Mouse (Mus musculus): ENCODE results near the gene Fam19a5.

DNA sequence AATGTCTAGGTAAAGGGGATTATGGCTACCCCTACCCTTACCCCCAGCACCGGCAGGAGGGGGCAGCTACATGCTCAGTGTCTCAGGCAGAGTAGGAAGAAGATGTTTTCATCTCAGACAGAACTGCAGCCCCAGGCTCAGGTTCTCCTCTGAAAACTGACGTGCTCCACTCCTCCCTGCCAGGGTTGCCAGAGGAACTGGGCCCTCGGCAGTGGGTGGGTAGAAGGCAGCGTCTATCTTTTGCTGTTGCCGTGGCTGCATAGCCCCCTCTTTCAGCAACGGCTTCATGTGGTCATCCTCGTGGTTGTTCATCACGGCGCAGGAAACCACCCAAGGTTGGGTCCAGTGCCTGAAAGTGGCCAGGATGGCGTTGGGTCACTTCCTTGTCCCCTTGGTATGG, 62.6 kb downstream of the Fam19a5 start:
- no peak for TF ChIP-seq CTCF (IDR thresholded peaks at IDR 0.05; ENCODE audit: borderline replicate concordance, extremely low read depth, insufficient read depth, insufficient read length)
- no peak for TF ChIP-seq POLR2A (IDR thresholded peaks at IDR 0.05; ENCODE audit: borderline replicate concordance, extremely low read depth, insufficient read depth, insufficient read length, poor library complexity, severe bottlenecking)
